Mouse (Mus musculus) brain, embryonic 14.5 days (tissue): Measurements from ENCODE around the gene Atxn1.

ENCODE experiments used
- CTCF ChIP-seq: fragments of 200-500 bp; IDR thresholded peaks from 2 replicates; pipeline ENCODE4 v1.5.1; 2012; ENCODE audit warnings: inconsistent platforms, mild to moderate bottlenecking, moderate library complexity, borderline replicate concordance; ENCODE audit not compliant: insufficient read depth, insufficient read length; ENCODE audit errors: extremely low read depth
- POLR2A ChIP-seq: fragments of 200-500 bp; IDR thresholded peaks from 2 replicates; pipeline ENCODE4 v1.6.1; 2012; ENCODE audit warnings: mild to moderate bottlenecking, inconsistent platforms, borderline replicate concordance; ENCODE audit not compliant: poor library complexity, insufficient read depth, insufficient read length, severe bottlenecking; ENCODE audit errors: extremely low read depth

DNA sequence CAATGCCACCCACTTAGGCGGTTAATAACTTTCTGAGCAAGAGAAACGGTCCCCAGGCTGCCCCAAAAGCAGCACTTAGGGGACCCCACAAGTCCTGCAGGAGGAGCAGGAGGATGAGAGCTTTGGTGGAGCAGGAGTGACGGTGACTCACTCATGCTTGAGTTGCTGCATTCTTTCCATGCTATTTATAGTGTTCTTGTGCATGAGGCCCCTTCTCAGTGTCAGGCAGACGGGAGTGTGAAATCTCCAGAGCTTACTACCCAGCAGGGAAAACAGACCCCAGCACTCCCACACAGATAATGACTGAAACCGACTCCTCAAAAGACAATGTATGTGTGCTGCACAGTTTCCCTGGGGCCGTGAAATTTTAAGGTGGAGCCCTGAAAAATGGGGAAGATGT, 434.1 kb downstream of the Atxn1 start:
- TF ChIP-seq CTCF (no peak), POLR2A (no peak)
